Mouse (Mus musculus) limb, embryonic 14.5 days (tissue): ENCODE measurements around the gene Pqlc2. TPM values are rescaled to one million over a fixed set of nuclear protein-coding genes. Genes with fewer than 3 reads are reported as not detected.
A peak's percentile ranks its signal among the peaks of the same experiment; 100 is the strongest.

ENCODE experiments used
- ATAC-seq: fragments of 200-750 bp; cut with Nextera tagmentation; 2 replicates; pipeline ENCODE4 v1.8.0; 2017; ENCODE audit warnings: low read depth, moderate number of reproducible peaks, moderate TSS enrichment; ENCODE audit not compliant: low FRiP score
- DNase-seq: peaks from one replicate; pipeline ENCODE4 v3.0.0-alpha.2; 2015; ENCODE audit warnings: low spot score
- H3K27ac ChIP-seq: fragments of 300-500 bp; sonication (generic); replicated peaks from 2 replicates; pipeline ENCODE4 v1.5.1; 2014; ENCODE audit warnings: low read depth, mild to moderate bottlenecking, low read length, moderate library complexity, mixed read lengths
- H3K27me3 ChIP-seq: fragments of 300-500 bp; sonication (generic); 2 replicates; pipeline ENCODE4 v1.6.1; 2014; ENCODE audit warnings: low read length, mixed read lengths; ENCODE audit not compliant: control insufficient read depth, insufficient read depth
- H3K36me3 ChIP-seq: fragments of 300-500 bp; sonication (generic); 2 replicates; pipeline ENCODE4 v1.6.1; 2014; ENCODE audit warnings: mild to moderate bottlenecking, low read length, moderate library complexity, mixed read lengths; ENCODE audit not compliant: control insufficient read depth, insufficient read depth
- H3K4me1 ChIP-seq: fragments of 300-500 bp; sonication (generic); 2 replicates; pipeline ENCODE4 v1.6.1; 2014; ENCODE audit warnings: antibody characterized with exemption, low read length, mixed read lengths; ENCODE audit not compliant: control insufficient read depth, insufficient read depth
- H3K4me2 ChIP-seq: fragments of 300-500 bp; sonication (generic); replicated peaks from 2 replicates; pipeline ENCODE4 v1.6.1; 2014; ENCODE audit warnings: low read depth, mild to moderate bottlenecking, low read length, moderate library complexity; ENCODE audit not compliant: severe bottlenecking
- H3K4me3 ChIP-seq: fragments of 300-500 bp; sonication (generic); replicated peaks from 2 replicates; pipeline ENCODE4 v1.5.1; 2014; ENCODE audit warnings: low read length
- H3K9ac ChIP-seq: fragments of 300-500 bp; sonication (generic); 2 replicates; pipeline ENCODE4 v1.6.1; 2014; ENCODE audit warnings: mild to moderate bottlenecking, low read depth, low read length, moderate library complexity; ENCODE audit not compliant: severe bottlenecking
- H3K9me3 ChIP-seq: fragments of 300-500 bp; sonication (generic); 2 replicates; pipeline ENCODE4 v1.6.1; 2016; ENCODE audit warnings: low read length; ENCODE audit not compliant: control insufficient read depth
- POLR2A ChIP-seq: fragments of 200-500 bp; IDR thresholded peaks from 2 replicates; pipeline ENCODE4 v1.8.0; 2012; ENCODE audit warnings: inconsistent platforms, mild to moderate bottlenecking, moderate library complexity, borderline replicate concordance; ENCODE audit not compliant: insufficient read depth, insufficient read length; ENCODE audit errors: extremely low read depth
- WGBS: fragments of 180-500 bp; shearing (Covaris S2); extraction: QIAGEN DNeasy Blood & Tissue Kit; methylation state at CpG from one replicate; pipeline ENCODE4 v1.1.7; 2014; 5-methylcytosine and 5-hydroxymethylcytosine counted together
- polyA plus RNA-seq, 2 experiments: library from polyadenylated mRNA; depleted of rRNA in 1 of 2; stranded (reverse) in 1 of 2; unstranded in 1 of 2; fragments of >200 nt; fragmentation: Nextera tagmentation in 1 of 2; extraction: Ambion mirVana in 1 of 2; gene quantifications; 2 replicates each; pipeline versions ENCODE4 v1.2.1 to v1.2.3; 2012 to 2014

Gene Pqlc2
- polyA plus RNA-seq (2012; rRNA removed), result 20.7 and 30.7 TPM in 2 replicates
- polyA plus RNA-seq (2014; fragmentation: Nextera tagmentation; extraction: Ambion mirVana), result 12.9 and 15.4 TPM in 2 replicates

- no peaks in the 10 kb centered on the region for H3K9me3 ChIP-seq
- peak within 1 kb of the TSS; percentile 68 for H3K27ac ChIP-seq
- peaks cover 15% of the 10 kb centered on the region for H3K4me1 ChIP-seq
- WGBS, result 1% methylated on average over 44 of the region's 63 CpGs
- ATAC-seq (peak; percentile 93), DNase-seq (peak; percentile 96)
- peak; percentile 93 for TF ChIP-seq POLR2A
- H3K4me2 ChIP-seq, result peak within 1 kb of the TSS; percentile 83
- H3K9ac ChIP-seq, result peak within 1 kb of the TSS; percentile 87
- H3K36me3 ChIP-seq, result peaks cover 26% of the 10 kb centered on the region
- H3K27me3 ChIP-seq, result no peaks in the 10 kb centered on the region
- H3K4me3 ChIP-seq, result peak within 1 kb of the TSS; percentile 99
Measured at GRCm38 (mm10) chr4:139310171-139310898, at the start of gene Pqlc2, which contains the start of gene Akr7a5. TSS of gene Pqlc2 (minus strand) at chr4:139310708. TSS of gene Akr7a5 (plus strand) at chr4:139310744.

GRCm38 (mm10) chr4:139357211-139357610 lies 46.7 kb upstream of the Pqlc2 start:
- Histone ChIP-seq H3K27ac (no peak overlapping the region), H3K4me3 (no peak overlapping the region), H3K4me2 (no peak overlapping the region), H3K27me3 (no peaks in the 10 kb centered on the region), H3K36me3 (peaks cover 77% of the 10 kb centered on the region), H3K4me1 (peaks cover 3% of the 10 kb centered on the region), H3K9ac (no peak overlapping the region), H3K9me3 (no peaks in the 10 kb centered on the region)
- TF ChIP-seq POLR2A, result no peak
- DNase-seq, result no peak
- WGBS, result 99% methylated on average over 3 of the region's 3 CpGs
- no peak for ATAC-seq

GRCm38 (mm10) chr4:139352832-139353231 lies 42.3 kb upstream of the Pqlc2 start:
- Histone ChIP-seq H3K4me2 (peak overlapping the region; percentile 94), H3K36me3 (peaks cover 56% of the 10 kb centered on the region), H3K9ac (peak overlapping the region; percentile 95), H3K4me3 (peak overlapping the region; percentile 68), H3K9me3 (no peaks in the 10 kb centered on the region), H3K27me3 (no peaks in the 10 kb centered on the region), H3K27ac (peak overlapping the region; percentile 95), H3K4me1 (peaks cover 9% of the 10 kb centered on the region)
- 5% methylated on average over 7 of the region's 7 CpGs for WGBS
- TF ChIP-seq POLR2A, result no peak
- no peak for DNase-seq
- ATAC-seq, result peak; percentile 3; the same call in 1 of the 2 replicates

- Histone ChIP-seq H3K9me3 (no peaks in the 10 kb centered on the region), H3K36me3 (peaks cover 54% of the 10 kb centered on the region), H3K27me3 (no peaks in the 10 kb centered on the region), H3K4me3 (peak within 1 kb of the TSS; percentile 68), H3K27ac (peak within 1 kb of the TSS; percentile 95), H3K4me2 (peak within 1 kb of the TSS; percentile 94), H3K4me1 (peaks cover 9% of the 10 kb centered on the region), H3K9ac (peak within 1 kb of the TSS; percentile 95)
- peak; percentile 95 for ATAC-seq
- no peak; the same call in 1 of the 2 replicates for TF ChIP-seq POLR2A
- WGBS, result under 1% methylated on average over 61 of the region's 64 CpGs
- DNase-seq, result peak; percentile 85
Measured at GRCm38 (mm10) chr4:139351931-139352711, 41.6 kb upstream of the Pqlc2 start, which contains the start of the genes Mrto4, Emc1 and Ubr4. TSS of gene Mrto4 (minus strand) at chr4:139352576. TSS of gene Emc1 (plus strand) at chr4:139352587. TSS of gene Ubr4 (plus strand) at chr4:139352609.

- no peak for ATAC-seq
- no peak for DNase-seq
- Histone ChIP-seq H3K4me1 (no peaks in the 10 kb centered on the region), H3K4me2 (no peak overlapping the region), H3K27ac (no peak overlapping the region), H3K4me3 (no peak overlapping the region), H3K36me3 (peaks cover 42% of the 10 kb centered on the region), H3K27me3 (no peaks in the 10 kb centered on the region), H3K9me3 (no peaks in the 10 kb centered on the region), H3K9ac (no peak overlapping the region)
- no peak for TF ChIP-seq POLR2A
- 81% methylated on average over 23 of the region's 23 CpGs for WGBS
Measured at GRCm38 (mm10) chr4:139345416-139346019, 35.0 kb upstream of the Pqlc2 start.
